Mouse (Mus musculus): ENCODE results near the gene Mettl1. TPM values are rescaled to one million over a fixed set of nuclear protein-coding genes. Genes with fewer than 3 reads are reported as not detected.
"Not testable (repeated sequence)": the region's sequence is repeated elsewhere in the genome, so short reads cannot be mapped to it uniquely, and the experiment has no call there.

The Mettl1 gene
- polyA plus RNA-seq, 1 experiment from 2014 or later = 29.3 TPM

DNA sequence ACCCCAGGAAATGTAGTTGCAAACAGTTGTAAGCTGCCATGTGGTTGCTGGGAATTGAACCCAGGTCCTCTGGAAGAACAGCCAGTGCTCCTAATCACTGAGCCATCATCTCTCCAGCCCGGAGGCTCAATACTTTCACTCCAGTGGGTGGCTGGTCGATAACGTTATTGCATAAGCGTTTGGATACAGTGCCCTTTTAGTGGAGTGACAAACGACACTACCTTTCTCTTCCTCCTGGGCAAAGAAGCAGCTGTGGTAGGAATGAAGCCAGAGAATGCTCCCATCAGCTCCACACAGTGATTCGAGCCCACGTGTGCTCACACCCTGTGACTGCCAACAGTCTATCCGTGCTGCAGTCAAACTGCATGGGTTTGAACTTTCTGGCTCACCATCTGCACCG is 30.0 kb downstream of the Mettl1 start:
- H3K27ac ChIP-seq = no peak overlapping the region
- H3K4me1 ChIP-seq = peaks cover 32% of the 10 kb centered on the region
- 75% methylated on average over 9 of the region's 9 CpGs for WGBS
- 0 out of 2 replicates have a peak, but pooled peaks cover under 1% of the 10 kb centered on the region for H3K27me3 ChIP-seq
- peak overlapping the region; percentile 74 for H3K9ac ChIP-seq
- H3K9me3 ChIP-seq (replicated peaks) = no peaks in the 10 kb centered on the region
- H3K36me3 ChIP-seq (ENCODE audit: poor library complexity, severe bottlenecking) = peaks cover 26% of the 10 kb centered on the region
- ATAC-seq = no peak
- H3K4me2 ChIP-seq = peak overlapping the region; percentile 97
- H3K4me3 ChIP-seq = peak overlapping the region; percentile 58

DNA sequence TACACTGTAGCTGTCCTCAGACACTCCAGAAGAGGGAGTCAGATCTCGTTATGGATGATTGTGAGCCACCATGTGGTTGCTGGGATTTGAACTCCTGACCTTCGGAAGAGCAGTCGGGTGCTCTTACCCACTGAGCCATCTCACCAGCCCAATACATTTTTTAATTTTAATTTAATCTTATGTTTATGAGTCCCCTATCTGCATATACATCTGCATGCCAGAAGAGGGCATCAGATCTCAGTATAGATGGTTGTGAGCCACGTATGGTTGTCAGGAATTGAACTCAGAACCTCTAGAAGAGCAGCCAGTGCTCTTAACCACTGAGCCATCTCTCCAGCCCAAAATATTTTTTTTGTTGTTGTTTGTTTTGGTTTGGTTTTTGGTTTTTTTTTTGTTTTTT is 31.1 kb downstream of the Mettl1 start:
- not testable (repeated sequence) for H3K4me3 ChIP-seq; H3K9ac ChIP-seq; H3K9me3 ChIP-seq (replicated peaks); ATAC-seq; H3K27ac ChIP-seq; H3K4me2 ChIP-seq; H3K27me3 ChIP-seq
- Histone ChIP-seq H3K36me3 (ENCODE audit: poor library complexity, severe bottlenecking) (peaks cover 15% of the 10 kb centered on the region), H3K4me1 (peaks cover 25% of the 10 kb centered on the region)
- 89% methylated on average over 4 of the region's 4 CpGs for WGBS

DNA sequence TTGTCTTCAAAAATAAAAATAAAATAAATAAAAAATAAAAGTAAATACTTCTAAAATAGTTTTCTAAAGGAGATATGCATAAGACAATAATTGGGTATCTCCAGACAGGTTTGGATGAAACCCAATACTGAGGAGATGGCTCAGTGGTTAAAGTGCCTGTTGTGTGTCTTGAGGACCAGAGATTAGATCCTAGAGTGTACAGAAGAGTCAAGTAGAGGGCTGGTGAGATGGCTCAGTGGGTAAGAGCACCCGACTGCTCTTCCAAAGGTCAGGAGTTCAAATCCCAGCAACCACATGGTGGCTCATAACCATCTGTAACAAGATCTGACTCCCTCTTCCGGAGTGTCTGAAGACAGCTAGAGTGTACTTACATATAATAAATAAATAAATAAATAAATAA is 31.8 kb downstream of the Mettl1 start:
- not testable (repeated sequence) for ATAC-seq; H3K4me2 ChIP-seq; H3K9me3 ChIP-seq (replicated peaks); H3K27ac ChIP-seq; H3K4me3 ChIP-seq; H3K36me3 ChIP-seq (ENCODE audit: poor library complexity, severe bottlenecking); H3K9ac ChIP-seq
- Histone ChIP-seq H3K4me1 (peaks cover 31% of the 10 kb centered on the region), H3K27me3 (0 out of 2 replicates have a peak, but pooled peaks cover 10% of the 10 kb centered on the region)
- WGBS = 88% methylated on average over 2 of the region's 2 CpGs

DNA sequence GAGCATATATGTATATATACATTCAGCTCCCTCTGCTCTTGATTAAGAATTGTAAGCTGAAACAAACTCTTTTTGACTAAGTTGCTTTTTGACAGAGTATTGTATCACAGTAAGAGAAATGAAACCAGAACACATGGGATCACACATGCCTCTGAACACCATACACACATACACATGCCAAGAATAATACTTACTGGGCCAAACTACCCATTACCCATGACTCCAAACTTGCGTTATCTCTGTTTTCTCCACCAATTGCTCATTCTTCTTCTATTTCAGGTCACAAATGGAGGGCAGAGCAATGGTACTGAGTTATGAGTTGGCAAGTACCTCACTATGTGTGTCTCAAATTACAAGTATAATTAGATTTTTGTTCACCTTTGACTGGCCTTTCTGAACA is 32.8 kb downstream of the Mettl1 start:
- Histone ChIP-seq H3K36me3 (ENCODE audit: poor library complexity, severe bottlenecking) (no peaks in the 10 kb centered on the region), H3K9ac (no peak overlapping the region), H3K27me3 (0 out of 2 replicates have a peak, but pooled peaks cover 10% of the 10 kb centered on the region), H3K4me3 (no peak overlapping the region), H3K9me3 (replicated peaks) (no peaks in the 10 kb centered on the region), H3K4me2 (no peak overlapping the region), H3K27ac (no peak overlapping the region), H3K4me1 (peaks cover 28% of the 10 kb centered on the region)
- WGBS = 95% methylated on average over 1 of the region's 1 CpGs
- no peak for ATAC-seq

DNA sequence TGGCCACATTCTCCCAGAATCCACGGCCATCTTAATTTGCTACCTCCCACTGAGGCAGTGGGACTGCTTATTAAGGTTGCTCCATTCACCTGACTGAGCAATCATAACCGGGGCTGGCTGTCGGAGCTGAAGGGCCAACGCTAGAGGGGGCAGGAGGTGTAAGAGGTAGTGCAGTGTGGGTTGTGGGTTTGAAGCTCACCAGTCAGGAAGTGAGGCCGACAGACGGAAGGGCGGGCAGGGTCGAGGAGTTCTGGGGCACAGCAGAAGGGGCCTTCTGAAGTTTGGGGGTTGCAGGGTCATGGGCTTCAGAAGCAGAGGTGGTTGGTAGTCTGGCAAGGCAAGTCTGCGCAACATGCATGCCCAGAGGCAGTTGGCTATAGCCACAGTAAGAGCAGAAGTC is 33.9 kb downstream of the Mettl1 start, which contains the start of gene Agap2:
TSS of gene Agap2 (plus strand) at position 205 of the 400 bp plus-strand sequence.
- peaks cover 27% of the 10 kb centered on the region for H3K4me1 ChIP-seq
- no peaks in the 10 kb centered on the region for H3K36me3 ChIP-seq (ENCODE audit: poor library complexity, severe bottlenecking)
- no peak within 1 kb of the TSS for H3K27ac ChIP-seq
- H3K27me3 ChIP-seq = peaks cover 19% of the 10 kb centered on the region
- WGBS = 70% methylated on average over 9 of the region's 9 CpGs
- H3K9me3 ChIP-seq (replicated peaks) = no peaks in the 10 kb centered on the region
- H3K4me3 ChIP-seq = no peak within 1 kb of the TSS
- no peak for ATAC-seq
- H3K4me2 ChIP-seq = no peak within 1 kb of the TSS
- no peak within 1 kb of the TSS for H3K9ac ChIP-seq

DNA sequence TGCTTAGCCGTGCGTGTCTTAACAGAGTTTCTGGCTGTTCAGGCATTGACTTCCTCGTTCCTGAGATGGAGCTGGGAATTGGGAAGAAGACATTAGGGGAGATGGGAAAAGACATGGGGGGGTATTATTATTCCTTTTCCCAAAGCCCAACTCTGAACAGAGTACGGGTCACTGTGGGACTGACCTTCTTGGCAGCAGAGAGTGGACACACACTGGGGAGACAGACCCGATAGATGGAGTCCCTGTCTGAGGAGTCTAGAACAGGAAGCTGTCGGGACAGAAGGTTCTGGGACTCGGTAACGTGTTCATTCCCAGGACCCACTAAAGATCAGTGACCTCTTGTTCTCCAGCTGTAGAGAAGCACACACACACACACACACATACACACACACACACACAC is 34.4 kb downstream of the Mettl1 start:
- no peak overlapping the region for H3K4me2 ChIP-seq
- no peak for ATAC-seq
- WGBS = 77% methylated on average over 8 of the region's 8 CpGs
- no peaks in the 10 kb centered on the region for H3K36me3 ChIP-seq (ENCODE audit: poor library complexity, severe bottlenecking)
- H3K27me3 ChIP-seq = peaks cover 25% of the 10 kb centered on the region
- H3K4me1 ChIP-seq = peaks cover 32% of the 10 kb centered on the region
- no peak overlapping the region for H3K9ac ChIP-seq
- no peaks in the 10 kb centered on the region for H3K9me3 ChIP-seq (replicated peaks)
- no peak overlapping the region for H3K27ac ChIP-seq
- no peak overlapping the region for H3K4me3 ChIP-seq

DNA sequence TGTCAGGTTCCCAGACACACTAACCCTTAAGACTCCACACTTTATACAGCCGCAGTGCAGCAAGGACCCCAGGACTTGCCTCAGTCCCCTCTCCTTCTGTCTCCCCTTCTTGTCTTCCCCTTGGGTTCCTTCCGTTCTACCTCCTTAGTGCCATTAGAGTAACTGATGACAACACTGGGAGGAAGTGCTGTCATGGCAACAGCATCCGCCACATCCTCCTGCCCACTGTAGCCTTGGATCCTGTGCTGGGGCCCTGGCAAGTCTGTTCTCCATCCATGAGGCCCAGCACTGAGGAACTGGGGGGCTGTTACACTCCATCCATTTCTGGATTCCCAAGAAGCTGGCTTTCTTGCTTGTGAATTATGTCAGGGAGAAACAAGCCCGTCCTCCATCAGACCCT is 34.9 kb downstream of the Mettl1 start:
- WGBS = 55% methylated on average over 4 of the region's 4 CpGs
- Histone ChIP-seq H3K36me3 (ENCODE audit: poor library complexity, severe bottlenecking) (no peaks in the 10 kb centered on the region), H3K27me3 (peaks cover 29% of the 10 kb centered on the region), H3K9ac (no peak overlapping the region), H3K27ac (no peak overlapping the region), H3K4me2 (no peak overlapping the region), H3K4me3 (no peak overlapping the region), H3K9me3 (replicated peaks) (no peaks in the 10 kb centered on the region), H3K4me1 (peaks cover 32% of the 10 kb centered on the region)
- no peak for ATAC-seq

DNA sequence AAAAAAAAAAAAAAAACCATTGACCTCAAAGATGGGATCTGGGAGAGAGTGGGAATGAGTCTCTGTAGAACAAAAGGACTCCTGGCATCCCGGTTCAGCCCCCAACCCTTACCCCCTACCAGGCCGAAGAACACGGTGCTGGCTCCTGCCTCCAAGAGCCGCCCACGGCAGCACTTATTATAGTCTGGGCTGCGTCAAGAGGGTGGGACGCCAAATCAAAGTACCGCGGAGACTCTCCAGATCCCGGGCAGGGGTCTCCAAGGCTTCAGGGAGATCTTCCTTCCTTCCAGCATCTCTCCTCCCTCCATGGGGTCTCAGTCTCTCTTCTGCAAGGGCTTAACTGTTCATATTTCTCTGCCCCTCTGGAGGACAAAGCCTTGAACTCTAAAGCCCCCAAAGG is 36.3 kb downstream of the Mettl1 start:
- H3K27ac ChIP-seq = peak overlapping the region; percentile 59
- H3K9me3 ChIP-seq (replicated peaks) = no peaks in the 10 kb centered on the region
- peaks cover 42% of the 10 kb centered on the region for H3K4me1 ChIP-seq
- WGBS = 2% methylated on average over 10 of the region's 10 CpGs
- H3K4me2 ChIP-seq = peak overlapping the region; percentile 99
- H3K9ac ChIP-seq = peak overlapping the region; percentile 55
- H3K36me3 ChIP-seq (ENCODE audit: poor library complexity, severe bottlenecking) = no peaks in the 10 kb centered on the region
- H3K4me3 ChIP-seq = peak overlapping the region; percentile 67
- no peak for ATAC-seq
- peaks cover 43% of the 10 kb centered on the region for H3K27me3 ChIP-seq

DNA sequence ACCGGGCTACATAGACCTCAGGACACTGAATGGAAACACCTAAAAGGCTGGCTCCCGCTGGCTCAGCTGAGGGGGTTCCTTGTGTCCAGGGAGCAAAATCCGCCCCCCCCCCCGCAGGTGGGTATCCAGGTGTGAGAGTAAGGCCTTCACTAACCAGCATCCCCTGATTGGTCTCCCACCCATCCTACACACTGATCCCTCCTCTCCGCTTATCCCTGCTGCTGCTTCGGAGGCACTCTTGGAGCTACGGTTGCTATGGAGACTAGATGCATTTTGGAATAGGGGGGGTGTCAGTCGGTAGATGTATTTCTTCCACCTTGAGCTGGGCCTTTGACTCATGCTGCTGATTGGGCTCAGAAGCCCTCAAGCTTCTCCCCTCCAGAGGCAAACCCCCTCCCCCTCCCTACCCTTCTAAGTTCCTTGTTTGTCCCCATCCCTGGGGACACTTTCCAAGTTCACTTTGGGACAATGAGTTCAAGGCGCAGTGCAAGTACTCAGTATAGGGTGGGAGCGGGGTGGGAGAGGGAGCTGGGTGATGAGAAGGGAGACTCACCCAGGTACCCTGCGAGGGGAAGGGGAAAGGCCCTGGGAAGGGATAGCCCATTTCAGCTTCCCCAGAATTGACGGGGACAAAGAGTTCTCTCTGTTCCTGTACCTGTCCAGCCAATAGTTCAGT is 36.9 kb downstream of the Mettl1 start:
- peak overlapping the region; percentile 67 for H3K4me3 ChIP-seq
- peak; percentile 54 for ATAC-seq
- peaks cover 46% of the 10 kb centered on the region for H3K4me1 ChIP-seq
- peak overlapping the region; percentile 81 for H3K9ac ChIP-seq
- H3K9me3 ChIP-seq (replicated peaks) = no peaks in the 10 kb centered on the region
- under 1% methylated on average over 12 of the region's 12 CpGs for WGBS
- no peaks in the 10 kb centered on the region for H3K36me3 ChIP-seq (ENCODE audit: poor library complexity, severe bottlenecking)
- H3K27me3 ChIP-seq = peaks cover 49% of the 10 kb centered on the region
- peak overlapping the region; percentile 99 for H3K4me2 ChIP-seq
- H3K27ac ChIP-seq = peak overlapping the region; percentile 78

DNA sequence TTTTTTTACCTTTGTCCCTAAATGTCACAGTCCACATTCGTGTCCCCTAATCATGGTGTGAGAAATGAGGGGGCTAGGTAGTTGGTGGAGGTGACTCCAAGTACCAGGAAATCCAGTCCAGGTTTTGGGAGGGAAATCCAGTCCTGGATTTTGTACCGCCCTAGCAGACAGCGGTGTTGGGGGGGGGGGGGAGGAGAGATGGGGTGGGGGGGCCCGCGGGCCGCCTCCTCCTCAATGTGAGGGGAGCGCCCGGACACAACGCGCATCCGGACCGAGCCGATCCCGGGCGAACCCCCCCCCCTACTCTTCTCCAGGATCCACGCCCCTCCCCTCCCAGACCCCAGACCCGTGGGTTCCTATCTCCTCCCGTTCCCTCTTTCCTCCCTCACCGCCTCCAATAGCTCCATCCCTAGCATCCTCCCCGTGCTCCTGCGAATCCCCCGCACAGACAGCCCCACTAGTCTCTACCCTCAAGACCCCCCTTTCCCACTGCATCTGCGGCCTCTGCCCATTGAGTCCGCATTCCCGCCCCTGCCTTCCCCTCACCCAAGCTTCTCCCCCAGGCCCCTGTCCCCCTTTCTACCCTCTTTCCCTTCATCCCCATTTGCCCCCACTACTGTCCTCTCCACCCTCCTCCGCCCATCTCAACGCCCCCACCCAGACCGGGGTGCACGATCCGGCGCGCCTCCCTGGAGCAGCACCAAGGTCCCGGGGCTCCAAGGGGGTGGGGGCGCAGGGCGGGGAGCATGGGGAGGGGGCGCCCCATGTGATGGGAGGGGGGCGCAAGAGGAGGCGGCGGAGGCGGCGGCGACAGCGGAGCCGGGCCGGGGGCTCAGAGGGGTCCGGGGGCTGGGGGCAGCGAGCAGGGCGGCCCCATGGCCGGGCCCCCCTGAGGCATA is 37.7 kb downstream of the Mettl1 start:
- Histone ChIP-seq H3K4me2 (peak overlapping the region; percentile 99), H3K4me1 (peaks cover 46% of the 10 kb centered on the region), H3K9ac (peak overlapping the region; percentile 81), H3K4me3 (peak overlapping the region; percentile 67), H3K9me3 (replicated peaks) (no peaks in the 10 kb centered on the region), H3K36me3 (ENCODE audit: poor library complexity, severe bottlenecking) (no peaks in the 10 kb centered on the region), H3K27me3 (peaks cover 54% of the 10 kb centered on the region), H3K27ac (peak overlapping the region; percentile 78)
- ATAC-seq = peak; percentile 73
- under 1% methylated on average over 38 of the region's 49 CpGs for WGBS

DNA sequence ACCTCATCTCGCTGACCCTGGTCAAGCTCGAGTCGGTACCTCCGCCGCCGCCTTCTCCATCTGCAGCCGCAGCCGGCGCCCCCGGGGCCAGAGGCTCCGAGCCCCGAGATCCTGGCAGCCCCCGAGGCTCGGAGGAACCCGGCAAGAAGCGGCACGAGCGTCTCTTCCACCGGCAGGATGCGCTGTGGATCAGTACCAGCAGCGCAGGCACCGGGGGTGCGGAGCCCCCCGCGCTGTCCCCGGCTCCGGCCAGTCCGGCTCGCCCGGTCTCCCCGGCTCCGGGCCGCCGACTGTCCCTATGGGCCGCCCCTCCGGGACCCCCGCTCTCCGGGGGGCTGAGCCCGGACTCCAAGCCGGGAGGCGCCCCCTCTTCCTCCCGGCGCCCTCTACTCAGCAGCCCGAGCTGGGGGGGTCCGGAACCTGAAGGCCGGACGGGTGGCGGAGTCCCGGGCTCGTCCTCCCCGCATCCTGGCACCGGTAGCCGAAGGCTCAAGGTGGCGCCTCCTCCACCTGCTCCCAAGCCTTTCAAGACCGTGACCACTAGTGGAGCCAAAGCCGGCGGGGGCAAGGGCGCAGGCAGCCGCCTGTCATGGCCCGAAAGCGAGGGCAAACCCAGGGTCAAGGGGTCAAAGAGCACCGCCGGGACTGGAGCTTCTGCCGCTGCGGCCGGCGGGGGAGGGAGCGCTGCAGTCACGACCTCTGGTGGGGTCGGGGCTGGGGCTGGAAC is 38.6 kb downstream of the Mettl1 start:
- H3K4me1 ChIP-seq = peaks cover 46% of the 10 kb centered on the region
- peak overlapping the region; percentile 99 for H3K4me2 ChIP-seq
- WGBS = 2% methylated on average over 69 of the region's 70 CpGs
- no peak overlapping the region; the same call in 1 of the 2 replicates for H3K27ac ChIP-seq
- 0 out of 2 replicates have a peak, but pooled peaks have one; percentile 0 for ATAC-seq
- H3K9ac ChIP-seq = peak overlapping the region; percentile 81
- no peaks in the 10 kb centered on the region for H3K9me3 ChIP-seq (replicated peaks)
- H3K4me3 ChIP-seq = peak overlapping the region; percentile 67
- H3K36me3 ChIP-seq (ENCODE audit: poor library complexity, severe bottlenecking) = peaks cover 4% of the 10 kb centered on the region; the same call in 1 of the 2 replicates
- H3K27me3 ChIP-seq = peaks cover 58% of the 10 kb centered on the region
